Mouse (Mus musculus): ENCODE data around the gene Tesk1. TPM values are rescaled to one million over a fixed set of nuclear protein-coding genes. Genes with fewer than 3 reads are reported as not detected.
"Not testable (repeated sequence)": the region's sequence is repeated elsewhere in the genome, so short reads cannot be mapped to it uniquely, and the experiment has no call there.

Tesk1 gene
- polyA plus RNA-seq, 1 experiment from 2014 or later, result 17.1 TPM

DNA sequence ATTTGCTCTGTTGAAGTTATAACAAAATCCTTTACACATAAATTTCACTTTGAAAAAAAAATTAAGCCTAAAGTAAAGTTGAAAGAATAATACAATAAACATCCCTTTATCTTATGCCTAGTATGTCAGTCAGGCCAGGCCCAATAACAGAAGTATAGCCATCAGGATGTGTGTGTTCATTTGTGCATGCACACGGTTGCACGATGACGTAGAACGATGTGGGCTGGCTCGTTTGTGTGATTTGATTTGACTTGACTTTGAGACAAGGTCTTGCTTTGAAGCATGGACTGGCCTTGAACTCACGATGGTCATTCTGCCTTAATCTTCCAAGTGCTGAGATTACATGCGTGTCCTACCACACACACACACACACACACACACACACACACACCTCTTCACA is 25.1 kb downstream of the Tesk1 start:
- Histone ChIP-seq H3K27me3 (replicated peaks) (no peaks in the 10 kb centered on the region), H3K27ac (no peak overlapping the region), H3K4me3 (no peak overlapping the region), H3K36me3 (replicated peaks) (no peaks in the 10 kb centered on the region), H3K9ac (no peak overlapping the region), H3K4me1 (no peaks in the 10 kb centered on the region), H3K4me2 (no peak overlapping the region), H3K9me3 (no peaks in the 10 kb centered on the region)
- no peak for ATAC-seq (replicated peaks)
- WGBS, result 91% methylated on average over 7 of the region's 7 CpGs

DNA sequence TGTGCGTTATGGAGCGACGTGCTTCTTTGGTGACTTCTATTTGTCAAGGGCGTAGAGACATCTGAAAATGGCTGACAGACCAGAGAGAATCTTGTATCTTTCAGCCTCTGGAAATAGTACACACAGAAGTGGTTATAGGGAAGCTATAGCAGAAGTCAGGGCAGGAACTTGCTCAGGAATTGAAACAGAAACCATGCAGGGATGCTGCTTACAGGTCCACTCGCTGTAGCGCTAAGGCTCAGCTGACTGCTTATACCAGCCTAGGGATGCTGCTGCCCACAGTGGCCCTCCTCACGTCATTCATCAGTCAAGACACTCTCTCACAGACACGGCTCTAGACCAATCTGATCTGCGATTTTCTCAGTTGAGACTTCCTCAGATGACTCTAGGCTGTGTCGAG is 28.6 kb downstream of the Tesk1 start:
- H3K9me3 ChIP-seq, result no peaks in the 10 kb centered on the region
- no peak overlapping the region for H3K4me2 ChIP-seq
- H3K27ac ChIP-seq, result no peak overlapping the region
- H3K4me3 ChIP-seq, result no peak overlapping the region
- H3K27me3 ChIP-seq (replicated peaks), result no peaks in the 10 kb centered on the region
- no peaks in the 10 kb centered on the region for H3K4me1 ChIP-seq
- 93% methylated on average over 10 of the region's 10 CpGs for WGBS
- H3K36me3 ChIP-seq (replicated peaks), result no peaks in the 10 kb centered on the region
- ATAC-seq (replicated peaks), result no peak
- no peak overlapping the region for H3K9ac ChIP-seq

DNA sequence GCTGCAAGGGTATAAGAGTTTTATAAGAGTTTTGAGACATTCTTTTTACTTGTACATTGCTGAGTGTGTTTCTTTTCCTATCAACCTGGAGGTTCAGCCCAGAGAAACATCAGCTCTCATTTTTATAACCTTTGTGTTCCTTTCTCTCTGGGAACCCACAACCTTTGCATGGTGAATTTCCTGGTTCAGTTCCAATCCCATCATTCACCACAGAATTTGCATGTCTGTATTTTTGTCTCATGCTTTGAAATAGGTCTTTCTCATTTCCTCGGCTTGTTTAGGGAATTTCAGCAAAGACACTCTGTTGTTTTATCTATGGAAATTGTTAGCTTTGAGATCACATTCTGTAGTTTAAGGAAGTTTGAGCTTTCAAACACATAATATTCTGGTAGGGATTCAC is 31.9 kb downstream of the Tesk1 start:
- Histone ChIP-seq H3K9me3 (no peaks in the 10 kb centered on the region), H3K9ac (no peak overlapping the region), H3K4me1 (peaks cover 6% of the 10 kb centered on the region), H3K27me3 (replicated peaks) (no peaks in the 10 kb centered on the region), H3K4me2 (no peak overlapping the region), H3K36me3 (replicated peaks) (no peaks in the 10 kb centered on the region), H3K4me3 (no peak overlapping the region), H3K27ac (no peak overlapping the region)
- ATAC-seq (replicated peaks), result no peak
- WGBS, result 84% methylated on average over 1 of the region's 1 CpGs

DNA sequence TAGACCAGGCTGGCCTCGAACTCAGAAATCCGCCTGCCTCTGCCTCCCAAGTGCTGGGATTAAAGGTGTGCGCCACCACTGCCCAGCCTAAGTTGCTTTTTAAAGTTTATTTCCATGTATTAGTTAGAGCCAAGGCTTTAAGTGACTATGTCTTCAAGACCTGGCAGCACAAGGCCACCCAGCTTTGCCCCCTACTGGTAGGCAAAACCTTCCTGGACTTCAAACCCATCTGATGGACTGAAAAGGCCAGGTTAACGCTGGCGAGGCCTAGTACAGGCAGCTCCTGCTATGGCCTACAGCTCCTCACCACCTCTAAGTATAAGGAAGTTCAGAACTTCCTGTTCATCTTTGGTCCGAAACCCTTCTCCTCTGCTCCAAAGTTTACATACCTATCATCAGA is 34.9 kb downstream of the Tesk1 start:
- WGBS, result 87% methylated on average over 6 of the region's 6 CpGs
- no peak overlapping the region for H3K4me3 ChIP-seq

GRCm38 (mm10) chr4:43477857-43478533 is 36.3 kb downstream of the Tesk1 start:
- Histone ChIP-seq H3K27me3 (replicated peaks) (no peaks in the 10 kb centered on the region), H3K27ac (no peak overlapping the region), H3K4me3 (peak overlapping the region; percentile 38), H3K4me2 (peak overlapping the region; percentile 53), H3K9me3 (no peaks in the 10 kb centered on the region), H3K4me1 (peaks cover 6% of the 10 kb centered on the region), H3K36me3 (replicated peaks) (no peaks in the 10 kb centered on the region), H3K9ac (peak overlapping the region; percentile 29; the same call in 1 of the 2 replicates)
- peak; percentile 96 for ATAC-seq (replicated peaks)
- WGBS, result 15% methylated on average over 11 of the region's 11 CpGs

More for the DNA sequence above, 34.9 kb downstream of the Tesk1 start:
- Histone ChIP-seq H3K27me3 (replicated peaks) (no peaks in the 10 kb centered on the region), H3K4me2 (no peak overlapping the region), H3K36me3 (replicated peaks) (no peaks in the 10 kb centered on the region), H3K9ac (no peak overlapping the region), H3K27ac (no peak overlapping the region), H3K9me3 (no peaks in the 10 kb centered on the region), H3K4me1 (peaks cover 6% of the 10 kb centered on the region)
- ATAC-seq (replicated peaks), result no peak

DNA sequence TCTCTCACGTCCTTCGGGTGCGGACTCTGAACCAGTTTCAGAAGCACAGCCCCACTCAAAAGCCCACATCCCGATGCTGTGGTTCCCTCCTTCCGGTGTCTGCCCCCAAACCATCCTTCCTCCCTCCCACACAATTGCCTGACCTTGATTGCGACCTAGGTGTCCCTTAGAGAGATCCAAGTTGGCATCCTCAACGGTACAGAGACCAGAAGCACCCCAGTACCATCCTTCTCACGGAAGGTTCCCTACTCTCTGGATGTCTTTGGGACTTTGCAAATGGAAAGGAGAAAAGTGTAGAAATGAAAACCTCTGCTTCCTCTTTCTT is 36.8 kb downstream of the Tesk1 start:
- Histone ChIP-seq H3K36me3 (replicated peaks) (no peaks in the 10 kb centered on the region), H3K9ac (peak overlapping the region; percentile 29; the same call in 1 of the 2 replicates), H3K27ac (no peak overlapping the region), H3K9me3 (no peaks in the 10 kb centered on the region), H3K4me3 (peak overlapping the region; percentile 38), H3K4me1 (peaks cover 6% of the 10 kb centered on the region), H3K4me2 (peak overlapping the region; percentile 53), H3K27me3 (replicated peaks) (no peaks in the 10 kb centered on the region)
- WGBS, result 43% methylated on average over 8 of the region's 8 CpGs
- ATAC-seq (replicated peaks), result peak; percentile 34; the same call in 1 of the 2 replicates

DNA sequence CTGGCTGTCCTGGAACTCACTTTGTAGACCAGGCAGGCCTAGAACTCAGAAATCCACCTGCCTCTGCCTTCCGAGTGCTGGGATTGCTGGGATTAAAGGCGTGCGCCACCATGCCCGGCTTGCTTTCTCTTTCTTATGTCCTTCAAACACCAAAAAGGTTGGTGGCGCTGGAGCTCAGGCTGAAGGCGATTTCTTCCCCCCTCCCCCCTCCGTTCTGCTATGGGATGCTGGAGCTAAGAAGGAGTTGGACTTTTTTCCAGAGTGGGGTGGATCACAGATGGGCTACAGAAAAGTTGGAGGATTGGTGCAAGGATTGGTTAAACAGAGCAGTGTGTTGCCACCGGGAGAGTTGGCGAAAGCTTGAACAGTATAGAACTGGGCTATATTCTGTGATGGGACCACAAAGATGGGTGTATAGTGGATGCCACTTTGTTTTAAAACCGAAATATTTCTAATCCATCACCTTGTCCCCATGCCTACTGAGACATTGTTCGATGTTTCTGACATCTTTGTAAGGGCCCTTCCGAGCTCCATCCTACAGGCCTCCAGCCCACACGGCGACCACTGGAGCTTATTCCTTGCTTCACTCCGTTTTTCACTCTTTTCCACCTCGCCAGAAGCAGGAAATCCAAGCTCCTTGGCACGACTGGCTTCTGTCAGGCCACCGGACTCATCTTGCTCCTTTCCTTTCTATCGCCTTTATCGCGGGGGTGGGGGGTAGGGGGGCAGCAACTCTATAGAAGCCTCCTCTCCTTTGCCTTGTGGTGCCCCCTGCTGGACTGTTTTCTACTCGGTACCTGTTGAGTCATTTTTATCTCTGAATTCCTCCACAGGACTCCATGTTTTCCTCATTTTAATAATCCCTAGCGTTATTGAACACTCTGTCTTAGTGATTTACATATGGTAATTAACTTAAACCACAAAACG is 37.4 kb downstream of the Tesk1 start:
- WGBS, result 49% methylated on average over 24 of the region's 24 CpGs
- no peak overlapping the region for H3K27ac ChIP-seq
- no peak overlapping the region for H3K4me3 ChIP-seq
- no peaks in the 10 kb centered on the region for H3K36me3 ChIP-seq (replicated peaks)
- no peaks in the 10 kb centered on the region for H3K27me3 ChIP-seq (replicated peaks)
- no peaks in the 10 kb centered on the region for H3K9me3 ChIP-seq
- no peak for ATAC-seq (replicated peaks)
- H3K4me2 ChIP-seq, result no peak overlapping the region
- H3K9ac ChIP-seq, result no peak overlapping the region
- peaks cover 6% of the 10 kb centered on the region for H3K4me1 ChIP-seq

DNA sequence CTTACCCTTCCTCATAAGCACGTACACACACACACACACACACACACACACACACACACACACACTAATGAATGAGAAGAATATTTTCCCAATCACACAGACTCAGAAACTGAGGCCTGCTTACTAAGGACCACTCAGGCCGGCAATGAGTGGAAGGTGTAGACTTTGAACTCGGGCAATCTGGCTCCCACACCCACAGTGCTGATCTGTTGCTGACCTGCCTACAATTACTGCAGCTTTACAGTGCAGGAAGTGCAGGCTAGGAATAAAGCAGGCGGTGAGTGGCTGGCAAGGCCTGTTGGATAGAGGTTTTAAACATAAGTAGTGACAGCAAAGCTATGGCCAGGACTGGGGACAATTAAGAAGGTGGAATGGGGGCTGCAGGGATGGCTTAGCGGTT is 39.2 kb downstream of the Tesk1 start:
- no peaks in the 10 kb centered on the region for H3K36me3 ChIP-seq (replicated peaks)
- H3K4me1 ChIP-seq, result peaks cover 6% of the 10 kb centered on the region
- WGBS, result 77% methylated on average over 5 of the region's 5 CpGs
- ATAC-seq (replicated peaks), result no peak
- H3K27ac ChIP-seq, result no peak overlapping the region
- H3K9me3 ChIP-seq, result no peaks in the 10 kb centered on the region
- H3K4me2 ChIP-seq, result no peak overlapping the region
- no peak overlapping the region for H3K9ac ChIP-seq
- no peak overlapping the region for H3K4me3 ChIP-seq
- no peaks in the 10 kb centered on the region for H3K27me3 ChIP-seq (replicated peaks)

DNA sequence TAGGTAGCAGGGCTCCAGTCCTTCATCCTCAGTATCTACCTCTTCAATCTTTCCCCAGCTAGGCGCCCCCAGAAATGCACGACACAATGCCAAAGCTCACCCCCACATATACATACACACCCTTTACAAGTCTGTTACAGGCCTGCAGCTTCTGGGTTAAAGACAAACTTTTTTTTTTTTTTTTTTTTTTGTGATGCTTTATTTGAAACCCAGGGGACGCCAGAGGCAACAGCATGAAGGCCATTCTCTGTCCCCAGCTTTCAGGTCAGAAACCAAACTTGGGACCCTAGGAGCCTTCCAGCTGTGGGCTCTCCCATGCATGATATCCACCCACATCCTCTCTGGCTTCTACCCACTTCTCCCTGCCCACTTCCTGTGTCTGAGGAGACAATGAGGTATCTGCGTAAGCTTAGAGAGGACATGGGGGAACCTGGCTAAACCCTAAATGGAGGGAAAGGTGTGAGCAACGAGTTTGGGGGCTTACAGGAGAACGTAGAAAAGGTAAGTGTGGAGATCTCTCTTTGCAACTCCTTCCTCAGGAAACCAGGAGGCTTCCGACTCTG is 40.2 kb downstream of the Tesk1 start:
- H3K27ac ChIP-seq, result no peak overlapping the region
- 77% methylated on average over 7 of the region's 7 CpGs for WGBS
- H3K4me2 ChIP-seq, result no peak overlapping the region
- peaks cover 6% of the 10 kb centered on the region for H3K4me1 ChIP-seq
- no peaks in the 10 kb centered on the region for H3K9me3 ChIP-seq
- H3K27me3 ChIP-seq (replicated peaks), result no peaks in the 10 kb centered on the region
- no peak for ATAC-seq (replicated peaks)
- no peak overlapping the region for H3K4me3 ChIP-seq
- no peaks in the 10 kb centered on the region for H3K36me3 ChIP-seq (replicated peaks)
- no peak overlapping the region for H3K9ac ChIP-seq

DNA sequence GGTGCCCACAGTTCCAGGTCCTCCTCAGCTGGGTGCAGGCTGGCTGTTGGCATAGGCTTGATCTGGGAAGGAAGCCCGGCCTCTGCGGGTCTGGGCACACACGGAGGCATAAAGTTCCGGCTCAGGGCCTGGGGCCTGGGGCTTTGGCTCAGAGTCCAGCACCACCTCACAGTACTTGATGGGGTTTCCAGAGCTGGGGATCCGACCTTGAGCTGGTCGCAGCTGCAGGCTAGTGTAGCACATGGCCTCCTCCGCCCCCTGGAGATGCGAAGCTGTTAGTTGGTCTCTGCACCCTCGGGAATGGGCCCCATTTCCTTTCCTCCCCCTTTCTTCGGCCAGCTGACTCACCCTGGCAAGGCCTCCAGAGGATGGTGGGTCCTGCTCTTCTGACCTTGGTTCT is 40.9 kb downstream of the Tesk1 start:
- Histone ChIP-seq H3K4me2 (no peak overlapping the region), H3K27me3 (replicated peaks) (no peaks in the 10 kb centered on the region), H3K9ac (no peak overlapping the region), H3K4me1 (peaks cover 6% of the 10 kb centered on the region), H3K27ac (no peak overlapping the region), H3K36me3 (replicated peaks) (no peaks in the 10 kb centered on the region), H3K4me3 (no peak overlapping the region), H3K9me3 (no peaks in the 10 kb centered on the region)
- 78% methylated on average over 10 of the region's 10 CpGs for WGBS
- ATAC-seq (replicated peaks), result no peak

DNA sequence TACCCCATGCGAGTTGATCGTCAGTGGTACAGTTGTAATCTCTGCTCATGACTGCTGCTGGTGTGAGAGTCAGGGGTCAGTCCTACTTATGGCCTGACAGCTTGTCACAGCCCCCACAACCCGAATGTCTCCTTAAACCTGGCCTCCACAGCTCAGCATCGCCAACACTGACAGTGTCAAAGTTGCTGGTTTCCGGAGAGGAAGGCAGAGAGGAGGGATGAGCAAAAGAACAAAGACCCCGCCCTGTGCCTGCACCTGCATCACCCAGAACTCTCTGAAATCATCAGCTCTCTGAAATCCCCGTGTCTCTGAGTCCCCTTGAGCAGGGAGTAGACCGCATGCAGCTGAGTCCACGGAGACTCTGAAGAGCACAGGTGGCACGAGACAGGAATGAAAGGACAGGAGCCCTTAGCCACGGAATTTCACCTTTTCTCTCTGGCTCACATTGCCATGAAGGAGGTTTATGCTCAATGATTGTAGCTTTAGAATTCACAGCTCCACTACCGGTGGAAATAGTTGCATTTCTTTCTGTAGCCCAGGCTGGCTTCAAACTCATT is 41.9 kb downstream of the Tesk1 start, which contains the start of gene Sit1:
TSS of gene Sit1 (minus strand) at position 200 of the 557 bp plus-strand sequence.
- Histone ChIP-seq H3K4me3 (no peak within 1 kb of the TSS), H3K27ac (no peak within 1 kb of the TSS), H3K9ac (no peak within 1 kb of the TSS), H3K36me3 (replicated peaks) (no peaks in the 10 kb centered on the region), H3K9me3 (no peaks in the 10 kb centered on the region), H3K27me3 (replicated peaks) (no peaks in the 10 kb centered on the region), H3K4me1 (no peaks in the 10 kb centered on the region), H3K4me2 (no peak within 1 kb of the TSS)
- ATAC-seq (replicated peaks), result no peak
- WGBS, result 62% methylated on average over 12 of the region's 12 CpGs

GRCm38 (mm10) chr4:43485666-43486065 is 43.9 kb downstream of the Tesk1 start:
- not testable (repeated sequence) for H3K4me2 ChIP-seq; H3K9me3 ChIP-seq; H3K27ac ChIP-seq; H3K27me3 ChIP-seq (replicated peaks); ATAC-seq (replicated peaks); H3K4me1 ChIP-seq; H3K9ac ChIP-seq; H3K36me3 ChIP-seq (replicated peaks); H3K4me3 ChIP-seq
- 87% methylated on average over 5 of the region's 5 CpGs for WGBS
